Mouse (Mus musculus): Measurements from ENCODE around the gene 1700109H08Rik.

DNA sequence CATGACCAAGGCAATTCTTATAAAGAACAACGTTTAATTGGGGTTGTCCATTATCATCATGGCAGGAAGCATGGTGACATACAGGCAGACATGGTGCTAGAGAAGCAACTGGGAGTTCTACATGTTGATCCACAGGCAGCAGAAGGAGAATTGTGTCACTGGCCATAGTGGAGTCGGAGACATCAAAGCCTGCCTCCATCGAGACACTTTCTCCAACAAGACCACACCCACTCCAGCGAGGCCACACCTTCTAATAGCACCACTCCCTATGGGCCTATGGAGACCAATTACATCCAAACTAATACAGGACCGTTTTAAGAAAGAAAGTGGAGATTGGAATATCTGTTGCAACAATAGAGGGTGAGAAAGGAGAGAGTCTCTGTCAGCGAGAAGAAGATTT is 29.5 kb upstream of the 1700109H08Rik start:
- no peak for TF ChIP-seq POLR2A (IDR thresholded peaks at IDR 0.05; ENCODE audit: insufficient read length, low read depth)
- no peak for TF ChIP-seq MAX (IDR thresholded peaks at IDR 0.05; ENCODE audit: low read depth)
- no peak for TF ChIP-seq MYOD1 (IDR thresholded peaks at IDR 0.05; ENCODE audit: control insufficient read depth in 1 of 3, insufficient read length in 2 of 3, low read depth in 2 of 3)
- TF ChIP-seq E2F4 (IDR thresholded peaks at IDR 0.05; ENCODE audit: insufficient read depth): no peak
- TF ChIP-seq POLR2AphosphoS2 (IDR thresholded peaks at IDR 0.05; ENCODE audit: insufficient read length, low read depth): no peak
- no peak for TF ChIP-seq USF1 (IDR thresholded peaks at IDR 0.05; ENCODE audit: low read depth)
- no peak for TF ChIP-seq TCF3 (IDR thresholded peaks at IDR 0.05; ENCODE audit: insufficient read length, low read depth)
- TF ChIP-seq MYOG (IDR thresholded peaks at IDR 0.05; ENCODE audit: control insufficient read depth in 1 of 3, insufficient read depth in 1 of 3, insufficient read length in 2 of 3, low read depth in 2 of 3): no peak

Measured in myocyte (in vitro differentiated cells).